Mouse (Mus musculus) limb, embryonic 14.5 days (tissue): ENCODE measurements around the gene Gxylt2. TPM values are rescaled to one million over a fixed set of nuclear protein-coding genes. Genes with fewer than 3 reads are reported as not detected.

Source experiments
- ATAC-seq: fragments of 200-750 bp; cut with Nextera tagmentation; 2 replicates; pipeline ENCODE4 v1.8.0; 2017; ENCODE audit warnings: low read depth, moderate number of reproducible peaks, moderate TSS enrichment; ENCODE audit not compliant: low FRiP score
- DNase-seq: peaks from one replicate; pipeline ENCODE4 v3.0.0-alpha.2; 2015; ENCODE audit warnings: low spot score
- H3K27ac ChIP-seq: fragments of 300-500 bp; sonication (generic); replicated peaks from 2 replicates; pipeline ENCODE4 v1.5.1; 2014; ENCODE audit warnings: low read depth, mild to moderate bottlenecking, low read length, moderate library complexity, mixed read lengths
- H3K27me3 ChIP-seq: fragments of 300-500 bp; sonication (generic); 2 replicates; pipeline ENCODE4 v1.6.1; 2014; ENCODE audit warnings: low read length, mixed read lengths; ENCODE audit not compliant: control insufficient read depth, insufficient read depth
- H3K36me3 ChIP-seq: fragments of 300-500 bp; sonication (generic); 2 replicates; pipeline ENCODE4 v1.6.1; 2014; ENCODE audit warnings: mild to moderate bottlenecking, low read length, moderate library complexity, mixed read lengths; ENCODE audit not compliant: control insufficient read depth, insufficient read depth
- H3K4me1 ChIP-seq: fragments of 300-500 bp; sonication (generic); 2 replicates; pipeline ENCODE4 v1.6.1; 2014; ENCODE audit warnings: antibody characterized with exemption, low read length, mixed read lengths; ENCODE audit not compliant: control insufficient read depth, insufficient read depth
- H3K4me2 ChIP-seq: fragments of 300-500 bp; sonication (generic); replicated peaks from 2 replicates; pipeline ENCODE4 v1.6.1; 2014; ENCODE audit warnings: low read depth, mild to moderate bottlenecking, low read length, moderate library complexity; ENCODE audit not compliant: severe bottlenecking
- H3K4me3 ChIP-seq: fragments of 300-500 bp; sonication (generic); replicated peaks from 2 replicates; pipeline ENCODE4 v1.5.1; 2014; ENCODE audit warnings: low read length
- H3K9ac ChIP-seq: fragments of 300-500 bp; sonication (generic); 2 replicates; pipeline ENCODE4 v1.6.1; 2014; ENCODE audit warnings: mild to moderate bottlenecking, low read depth, low read length, moderate library complexity; ENCODE audit not compliant: severe bottlenecking
- H3K9me3 ChIP-seq: fragments of 300-500 bp; sonication (generic); 2 replicates; pipeline ENCODE4 v1.6.1; 2016; ENCODE audit warnings: low read length; ENCODE audit not compliant: control insufficient read depth
- POLR2A ChIP-seq: fragments of 200-500 bp; IDR thresholded peaks from 2 replicates; pipeline ENCODE4 v1.8.0; 2012; ENCODE audit warnings: inconsistent platforms, mild to moderate bottlenecking, moderate library complexity, borderline replicate concordance; ENCODE audit not compliant: insufficient read depth, insufficient read length; ENCODE audit errors: extremely low read depth
- WGBS: fragments of 180-500 bp; shearing (Covaris S2); extraction: QIAGEN DNeasy Blood & Tissue Kit; methylation state at CpG from one replicate; pipeline ENCODE4 v1.1.7; 2014; 5-methylcytosine and 5-hydroxymethylcytosine counted together
- polyA plus RNA-seq, 2 experiments: library from polyadenylated mRNA; depleted of rRNA in 1 of 2; stranded (reverse) in 1 of 2; unstranded in 1 of 2; fragments of >200 nt; fragmentation: Nextera tagmentation in 1 of 2; extraction: Ambion mirVana in 1 of 2; gene quantifications; 2 replicates each; pipeline versions ENCODE4 v1.2.1 to v1.2.3; 2012 to 2014

The Gxylt2 gene
- polyA plus RNA-seq, 2 experiments = 27.1 to 27.6 TPM

DNA sequence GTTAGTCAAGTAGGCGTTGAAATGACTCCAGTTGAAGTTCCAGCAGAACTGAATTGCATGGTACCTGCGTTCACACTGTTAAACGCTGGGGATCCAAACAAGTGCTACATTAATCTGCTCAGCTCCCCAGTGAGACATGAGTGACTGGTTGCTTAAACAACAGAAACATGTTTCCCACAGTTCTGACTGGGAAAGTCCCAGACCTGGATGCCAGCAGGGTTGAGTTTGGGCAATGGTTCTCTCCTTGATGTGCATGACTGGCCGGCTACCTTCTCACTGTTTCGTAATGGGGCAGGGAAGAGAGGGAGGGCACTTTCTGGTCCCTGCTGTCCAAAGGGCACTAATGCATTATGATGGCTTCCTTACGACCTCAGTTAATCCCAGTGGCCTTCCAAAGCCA lies 77.1 kb downstream of the Gxylt2 start:
- H3K27ac ChIP-seq = no peak overlapping the region
- peaks cover 8% of the 10 kb centered on the region for H3K4me1 ChIP-seq
- H3K9ac ChIP-seq = no peak overlapping the region
- H3K27me3 ChIP-seq = no peaks in the 10 kb centered on the region
- no peak for TF ChIP-seq POLR2A
- WGBS = 90% methylated on average over 6 of the region's 6 CpGs
- DNase-seq = no peak
- peaks cover 21% of the 10 kb centered on the region for H3K36me3 ChIP-seq
- ATAC-seq = no peak
- no peak overlapping the region for H3K4me3 ChIP-seq
- H3K4me2 ChIP-seq = no peak overlapping the region
- H3K9me3 ChIP-seq = no peaks in the 10 kb centered on the region

DNA sequence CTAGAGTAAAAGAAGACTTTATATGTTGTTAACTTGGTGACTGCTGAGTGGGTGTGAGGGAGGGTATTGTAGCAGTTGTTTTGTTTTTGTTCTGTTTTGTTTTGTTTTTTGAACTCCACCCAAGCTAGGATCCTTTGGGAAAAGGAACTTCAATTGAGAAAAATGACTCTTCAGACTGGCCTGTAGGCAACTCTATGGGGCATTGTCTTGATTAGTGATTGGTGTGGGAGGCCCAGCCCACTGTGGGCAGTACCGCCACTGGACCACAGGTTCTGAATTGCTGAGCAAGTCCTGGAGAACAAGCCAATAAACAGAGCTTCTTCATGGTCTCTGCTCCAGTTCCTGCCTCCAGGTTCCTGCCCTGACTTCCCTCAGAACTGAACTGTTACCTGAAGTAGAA lies 83.2 kb downstream of the Gxylt2 start:
- H3K27me3 ChIP-seq = no peaks in the 10 kb centered on the region
- ATAC-seq = no peak
- no peak for DNase-seq
- no peak overlapping the region for H3K27ac ChIP-seq
- no peaks in the 10 kb centered on the region for H3K9me3 ChIP-seq
- no peak for TF ChIP-seq POLR2A
- peaks cover under 1% of the 10 kb centered on the region; the same call in 1 of the 2 replicates for H3K4me1 ChIP-seq
- H3K4me2 ChIP-seq = no peak overlapping the region
- no peak overlapping the region for H3K9ac ChIP-seq
- peaks cover 52% of the 10 kb centered on the region for H3K36me3 ChIP-seq
- no peak overlapping the region for H3K4me3 ChIP-seq
- 89% methylated on average over 1 of the region's 1 CpGs for WGBS

DNA sequence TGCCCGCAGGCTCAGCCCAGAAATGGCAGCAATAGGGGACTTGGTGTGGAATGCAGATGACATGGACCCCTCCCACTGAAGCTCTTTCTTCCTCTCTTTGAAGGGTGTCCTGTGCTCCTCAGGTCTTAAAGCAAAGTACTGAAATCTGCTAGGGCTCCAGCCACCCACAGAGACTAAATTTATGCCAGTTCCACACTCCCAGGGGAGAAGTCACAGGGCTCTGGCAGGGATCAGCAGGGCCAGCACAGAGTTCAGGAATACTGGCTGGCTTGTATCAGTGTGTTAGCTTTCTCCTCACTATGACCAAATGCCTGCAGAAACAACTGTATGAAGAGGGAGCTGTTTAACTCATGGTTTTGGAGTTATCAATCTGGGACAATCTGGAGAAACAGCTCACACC lies 84.6 kb downstream of the Gxylt2 start:
- no peak for TF ChIP-seq POLR2A
- Histone ChIP-seq H3K4me2 (no peak overlapping the region), H3K27me3 (no peaks in the 10 kb centered on the region), H3K36me3 (peaks cover 38% of the 10 kb centered on the region), H3K4me1 (peaks cover 2% of the 10 kb centered on the region; the same call in 1 of the 2 replicates), H3K9me3 (no peaks in the 10 kb centered on the region), H3K9ac (no peak overlapping the region), H3K4me3 (no peak overlapping the region), H3K27ac (no peak overlapping the region)
- no peak for DNase-seq
- WGBS = 85% methylated on average over 1 of the region's 1 CpGs
- ATAC-seq = no peak

DNA sequence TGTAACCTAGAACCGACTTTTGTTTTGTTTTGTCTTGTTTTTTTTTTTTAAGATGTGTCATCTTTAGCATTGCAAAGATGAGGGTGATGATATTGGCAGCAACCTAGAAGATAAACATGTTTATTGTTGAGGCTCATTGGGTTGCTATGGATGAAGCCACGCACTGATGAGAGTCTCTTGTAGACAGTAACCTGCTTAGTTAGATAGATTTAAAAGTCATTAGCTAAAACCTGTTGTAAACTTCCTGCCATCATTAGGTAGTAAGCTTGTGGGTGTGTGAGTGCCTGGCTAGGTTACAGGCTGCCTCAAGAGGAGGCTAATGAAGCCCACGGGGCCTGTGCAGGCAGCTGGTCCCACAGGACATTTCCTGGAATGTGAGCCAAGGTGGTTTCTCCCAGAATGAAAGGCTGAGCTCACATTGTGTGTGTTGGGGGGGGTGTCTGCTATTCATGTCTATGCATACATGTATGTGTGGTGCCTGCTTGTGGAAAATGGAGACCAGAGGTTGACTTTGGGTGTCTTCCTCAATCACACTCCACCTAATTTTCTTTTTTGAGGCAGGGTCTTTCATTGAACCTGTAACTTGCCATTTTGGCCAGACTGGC lies 87.6 kb downstream of the Gxylt2 start:
- H3K4me1 ChIP-seq = peaks cover 2% of the 10 kb centered on the region; the same call in 1 of the 2 replicates
- no peak for ATAC-seq
- 59% methylated on average over 3 of the region's 3 CpGs for WGBS

DNA sequence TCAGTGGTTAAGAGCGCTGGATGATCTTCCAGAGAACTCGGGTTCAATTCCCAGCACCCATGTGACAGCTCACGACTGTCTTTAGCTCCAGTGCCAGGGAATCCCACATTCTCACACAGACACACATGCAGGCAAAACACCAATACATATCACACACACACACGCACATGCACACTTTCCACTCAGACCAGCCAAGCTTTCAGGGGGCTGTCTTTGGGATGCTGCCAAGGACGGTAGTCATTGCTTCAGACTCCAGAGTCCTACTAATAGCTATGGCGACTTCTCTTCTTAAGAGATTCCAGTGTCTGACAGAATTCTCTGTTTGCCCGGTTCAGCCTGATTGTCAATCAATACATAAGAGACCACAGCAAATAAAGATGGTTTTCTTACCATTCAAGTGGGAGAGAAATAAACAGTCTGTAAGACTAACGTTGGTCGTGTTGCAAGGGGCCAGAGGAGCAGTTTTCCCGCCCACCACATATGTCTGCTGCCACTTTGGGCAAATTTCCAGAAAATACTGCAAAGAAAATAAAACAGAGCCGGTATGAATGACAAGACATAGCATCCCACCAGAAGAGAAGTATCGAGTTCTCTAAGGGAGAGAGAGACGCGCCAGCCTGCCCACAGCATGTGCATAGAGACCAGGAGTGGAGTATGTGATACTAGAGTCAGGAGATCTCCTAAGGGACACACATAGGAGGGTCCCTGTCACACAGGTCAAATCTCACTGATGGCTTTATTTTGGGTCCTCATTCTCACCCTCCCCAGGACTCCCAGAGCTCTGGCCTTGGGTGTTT lies 88.6 kb downstream of the Gxylt2 start:
- H3K4me2 ChIP-seq = no peak overlapping the region
- 65% methylated on average over 14 of the region's 14 CpGs for WGBS
- H3K36me3 ChIP-seq = peaks cover 28% of the 10 kb centered on the region
- H3K27ac ChIP-seq = no peak overlapping the region
- DNase-seq (peak; percentile 63), ATAC-seq (0 out of 2 replicates have a peak, but pooled peaks have one; percentile 42)
- H3K4me1 ChIP-seq = peaks cover 2% of the 10 kb centered on the region; the same call in 1 of the 2 replicates
- no peaks in the 10 kb centered on the region for H3K9me3 ChIP-seq
- no peak overlapping the region for H3K9ac ChIP-seq
- no peak for TF ChIP-seq POLR2A
- H3K4me3 ChIP-seq = no peak overlapping the region
- H3K27me3 ChIP-seq = no peaks in the 10 kb centered on the region

More for the DNA sequence above, 87.6 kb downstream of the Gxylt2 start:
- H3K27ac ChIP-seq = no peak overlapping the region
- no peak for DNase-seq
- H3K4me3 ChIP-seq = no peak overlapping the region
- H3K27me3 ChIP-seq = no peaks in the 10 kb centered on the region
- peaks cover 33% of the 10 kb centered on the region for H3K36me3 ChIP-seq
- H3K4me2 ChIP-seq = no peak overlapping the region
- no peak overlapping the region for H3K9ac ChIP-seq
- no peak for TF ChIP-seq POLR2A
- no peaks in the 10 kb centered on the region for H3K9me3 ChIP-seq
